ENCODE assay signal across 10 mouse cellular contexts in the genomic region with DNA sequence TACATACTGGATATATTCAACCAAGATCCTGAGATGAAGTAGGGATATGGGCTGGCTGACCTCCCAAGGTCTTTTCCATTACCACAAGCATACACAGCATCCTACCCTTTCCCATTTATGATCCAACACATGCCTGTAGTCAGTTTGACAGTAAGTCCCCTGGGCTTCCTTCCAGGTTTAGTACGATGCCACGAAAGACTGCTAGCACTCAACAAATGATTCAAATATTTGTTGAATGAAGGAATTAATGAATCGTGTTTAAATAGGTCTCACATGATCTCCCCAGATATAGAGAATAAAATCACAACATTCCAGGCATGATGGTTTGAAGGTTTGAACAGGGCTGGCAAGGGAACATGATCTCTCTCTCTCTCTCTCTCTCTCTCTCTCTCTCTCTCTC. TPM values are rescaled to one million over a fixed set of nuclear protein-coding genes. Genes with fewer than 3 reads are reported as not detected.
DNase-seq lines count a peak whose midpoint lies in the region; ATAC-seq and TF ChIP-seq lines count a peak whose summit lies in the region.
"Had no signal": no experiment of that assay in that cellular context is flagged by ENCODE, and none has a peak within 500 bp of the region (broad histone marks: within the 10 kb centered on the region; RNA-seq: fewer than 3 reads in every experiment).

No protein-coding gene starts in this region.

- H3K4me2 ChIP-seq in intestine, embryonic 14.5 days (ENCODE audit: low read length): no peak overlapping the region
- H3K4me2 ChIP-seq in intestine, postnatal 0 days (replicated peaks; ENCODE audit: low read depth): no peak overlapping the region
- peak overlapping the region; percentile 72 for H3K4me2 ChIP-seq in forebrain, postnatal 0 days (ENCODE audit: low read depth)
- H3K4me2 ChIP-seq in midbrain, postnatal 0 days (ENCODE audit: low read depth, low read length, poor library complexity, severe bottlenecking): peak overlapping the region; percentile 81

- no peak for TF ChIP-seq CTCF in intestine, postnatal 0 days (IDR thresholded peaks at IDR 0.05; ENCODE audit: low read depth)
- no peak for TF ChIP-seq CTCF in forebrain, postnatal 0 days (IDR thresholded peaks at IDR 0.05; ENCODE audit: low read depth)
- TF ChIP-seq CTCF in midbrain, postnatal 0 days (IDR thresholded peaks at IDR 0.05): no peak

- no peak for ATAC-seq in intestine, embryonic 14.5 days (replicated peaks; ENCODE audit: low FRiP score, low TSS enrichment, low read depth)
- no peak for ATAC-seq in intestine, postnatal 0 days
- no peak for ATAC-seq in forebrain, postnatal 0 days
- ATAC-seq in midbrain, postnatal 0 days (ENCODE audit: low FRiP score): no peak

- H3K27me3 ChIP-seq in intestine, embryonic 14.5 days (replicated peaks; ENCODE audit: control insufficient read depth, insufficient read depth, low read length): peaks cover 24% of the 10 kb centered on the region
- H3K27me3 ChIP-seq in intestine, postnatal 0 days (replicated peaks; ENCODE audit: control insufficient read depth, insufficient read depth, low read length): peaks cover 3% of the 10 kb centered on the region; the same call in 1 of the 2 replicates
- no peaks in the 10 kb centered on the region for H3K27me3 ChIP-seq in forebrain, postnatal 0 days (ENCODE audit: insufficient read depth, low read length)
- no peaks in the 10 kb centered on the region for H3K27me3 ChIP-seq in midbrain, postnatal 0 days (ENCODE audit: insufficient read depth, low read length)

- 0 out of 2 replicates have a peak, but pooled peaks cover 5% of the 10 kb centered on the region for H3K4me1 ChIP-seq in intestine, embryonic 14.5 days (replicated peaks; ENCODE audit: control insufficient read depth, insufficient read depth, low read length)
- H3K4me1 ChIP-seq in intestine, postnatal 0 days (replicated peaks; ENCODE audit: control insufficient read depth, insufficient read depth, low read length): peaks cover 9% of the 10 kb centered on the region
- H3K4me1 ChIP-seq in forebrain, postnatal 0 days (ENCODE audit: insufficient read depth): 0 out of 2 replicates have a peak, but pooled peaks cover 5% of the 10 kb centered on the region
- no peaks in the 10 kb centered on the region for H3K4me1 ChIP-seq in midbrain, postnatal 0 days (ENCODE audit: insufficient read depth, low read length)

- H3K4me3 ChIP-seq in intestine, embryonic 14.5 days (ENCODE audit: low read depth, low read length): peak overlapping the region; percentile 11; the same call in 1 of the 2 replicates
- no peak overlapping the region for H3K4me3 ChIP-seq in intestine, postnatal 0 days (ENCODE audit: low read depth, low read length)
- peak overlapping the region; percentile 56 for H3K4me3 ChIP-seq in forebrain, postnatal 0 days (ENCODE audit: low read depth, low read length)
- peak overlapping the region; percentile 65 for H3K4me3 ChIP-seq in midbrain, postnatal 0 days (ENCODE audit: low read depth, low read length)

- no peak overlapping the region for H3K9ac ChIP-seq in intestine, embryonic 14.5 days (ENCODE audit: low read length)
- no peak overlapping the region for H3K9ac ChIP-seq in intestine, postnatal 0 days (ENCODE audit: low read depth, low read length)
- no peak overlapping the region; the same call in 1 of the 2 replicates for H3K9ac ChIP-seq in forebrain, postnatal 0 days
- H3K9ac ChIP-seq in midbrain, postnatal 0 days (replicated peaks; ENCODE audit: low read length, poor library complexity, severe bottlenecking): peak overlapping the region; percentile 66; the same call in 1 of the 2 replicates
- H3K9ac ChIP-seq: liver, embryonic 14.5 days had no signal

- DNase-seq in intestine, embryonic 14.5 days (ENCODE audit: low spot score): no peak
- peak; percentile 27 to 64 for DNase-seq in cerebellum, postnatal 10 days
- peak; percentile 27 for DNase-seq in forebrain, postnatal 0 days
- peak; percentile 18 for DNase-seq in midbrain, postnatal 0 days (ENCODE audit: low spot score)
- no peak for DNase-seq in ovary, adult 18-20 months (ENCODE audit: low spot score)
- DNase-seq in left cerebral cortex, postnatal 36 days (ENCODE audit: low spot score in 2 of 2): no peak
- DNase-seq in kidney, postnatal 14 days: no peak
- DNase-seq: adrenal gland, postnatal 25 days had no signal

- WGBS in intestine, embryonic 14.5 days: 47% methylated on average over 3 of the region's 3 CpGs
- WGBS in intestine, postnatal 0 days: 29% methylated on average over 3 of the region's 3 CpGs
- 16% methylated on average over 3 of the region's 3 CpGs for WGBS in forebrain, postnatal 0 days
- WGBS in midbrain, postnatal 0 days: 40% methylated on average over 3 of the region's 3 CpGs

- H3K27ac ChIP-seq in intestine, embryonic 14.5 days (ENCODE audit: low read depth): no peak overlapping the region
- no peak overlapping the region for H3K27ac ChIP-seq in intestine, postnatal 0 days (ENCODE audit: low read depth, low read length)
- no peak overlapping the region for H3K27ac ChIP-seq in forebrain, postnatal 0 days (ENCODE audit: low read depth, low read length)
- no peak overlapping the region for H3K27ac ChIP-seq in midbrain, postnatal 0 days (ENCODE audit: low read depth, low read length)
- H3K27ac ChIP-seq: liver, embryonic 14.5 days had no signal

- H3K36me3 ChIP-seq in intestine, embryonic 14.5 days (ENCODE audit: control insufficient read depth, insufficient read depth, low read length): no peaks in the 10 kb centered on the region
- H3K36me3 ChIP-seq in intestine, postnatal 0 days (ENCODE audit: control insufficient read depth, insufficient read depth): no peaks in the 10 kb centered on the region
- no peaks in the 10 kb centered on the region for H3K36me3 ChIP-seq in forebrain, postnatal 0 days (ENCODE audit: insufficient read depth)
- H3K36me3 ChIP-seq in midbrain, postnatal 0 days (ENCODE audit: insufficient read depth, low read length): no peaks in the 10 kb centered on the region

- intact Hi-C loops in left cerebral cortex, postnatal 36 days (cut with DNase I): loop anchor here (2.0 kb wide), 1 partner anchor 48 kb away; no protein-coding TSS in a partner anchor

- H3K9me3 ChIP-seq in intestine, embryonic 14.5 days (ENCODE audit: control insufficient read depth, low read length): no peaks in the 10 kb centered on the region
- H3K9me3 ChIP-seq in intestine, postnatal 0 days (ENCODE audit: control insufficient read depth): no peaks in the 10 kb centered on the region
- H3K9me3 ChIP-seq in forebrain, postnatal 0 days (ENCODE audit: low read length): no peaks in the 10 kb centered on the region
- no peaks in the 10 kb centered on the region for H3K9me3 ChIP-seq in midbrain, postnatal 0 days (ENCODE audit: low read length)

RNA-seq across cellular contexts. Expression of gene Fam184b, which starts 1.0 kb away (rescaled TPM):
- 5.0 and 5.8 TPM in 2 replicates for polyA plus RNA-seq in intestine, embryonic 14.5 days (2014; fragmentation: Nextera tagmentation; extraction: Ambion mirVana)
- 1.4 and 1.5 TPM in 2 replicates for polyA plus RNA-seq in intestine, postnatal 0 days (2015; fragmentation: Nextera tagmentation; extraction: Ambion mirVana)
- 8.5 and 8.9 TPM in 2 replicates for total RNA-seq in forebrain, postnatal 0 days (2014; rRNA removed)
- 5.7 and 8.0 TPM in 2 replicates for polyA plus RNA-seq in forebrain, postnatal 0 days (2015; fragmentation: Nextera tagmentation; extraction: Ambion mirVana)
- total RNA-seq in midbrain, postnatal 0 days (2014; rRNA removed): 13.0 and 13.9 TPM in 2 replicates
- polyA plus RNA-seq in midbrain, postnatal 0 days (2015; fragmentation: Nextera tagmentation; extraction: Ambion mirVana): 9.4 and 9.5 TPM in 2 replicates
- total RNA-seq in left cerebral cortex, postnatal 36 days (2021): 10 to 100 TPM in 1 of 2 experiments, 1 to 10 TPM in 1; 6.9 to 10.4 TPM

RNA-seq across cellular contexts. Expression of gene Ncapg, which starts 31.3 kb away (rescaled TPM):
- 52.3 and 56.1 TPM in 2 replicates for polyA plus RNA-seq in intestine, embryonic 14.5 days (2014; fragmentation: Nextera tagmentation; extraction: Ambion mirVana)
- 9.3 and 10.4 TPM in 2 replicates for polyA plus RNA-seq in intestine, postnatal 0 days (2015; fragmentation: Nextera tagmentation; extraction: Ambion mirVana)
- total RNA-seq in forebrain, postnatal 0 days (2014; rRNA removed): 3.8 and 5.7 TPM in 2 replicates
- 3.5 and 4.4 TPM in 2 replicates for polyA plus RNA-seq in forebrain, postnatal 0 days (2015; fragmentation: Nextera tagmentation; extraction: Ambion mirVana)
- 2.4 and 3.2 TPM in 2 replicates for total RNA-seq in midbrain, postnatal 0 days (2014; rRNA removed)
- 2.1 and 2.4 TPM in 2 replicates for polyA plus RNA-seq in midbrain, postnatal 0 days (2015; fragmentation: Nextera tagmentation; extraction: Ambion mirVana)
- under 1 TPM; 0.36 to 0.44 TPM for total RNA-seq in left cerebral cortex, postnatal 36 days (2021)

Comparison
In these comparisons a context has a peak if more than half of its experiments do, and no peak if none do; other contexts are left out.
1. DNase-seq: peak in cerebellum, postnatal 10 days (2 of 2), forebrain, postnatal 0 days (single experiment) and midbrain, postnatal 0 days (single experiment); none in intestine, embryonic 14.5 days (single experiment), ovary, adult 18-20 months (single experiment), left cerebral cortex, postnatal 36 days (0 of 2) and kidney, postnatal 14 days (single experiment).
2. H3K4me2 ChIP-seq: peak in forebrain, postnatal 0 days (single experiment) and midbrain, postnatal 0 days (single experiment); none in intestine, embryonic 14.5 days (single experiment) and intestine, postnatal 0 days (single experiment).